Mouse (Mus musculus) hindbrain, embryonic 14.5 days (tissue): ENCODE data around the gene Agap3. TPM values are rescaled to one million over a fixed set of nuclear protein-coding genes. Genes with fewer than 3 reads are reported as not detected.

Source experiments
- polyA plus RNA-seq: library from polyadenylated mRNA; unstranded; fragments of >200 nt; fragmentation: Nextera tagmentation; extraction: Ambion mirVana; gene quantifications from 2 replicates; pipeline ENCODE4 v1.2.1, GENCODE M21; 2014

The Agap3 gene
- polyA plus RNA-seq, 1 experiment from 2014 or later = 73.1 TPM

Other genes starting within 250 kb of the Agap3 start
- 13.9 and 15.1 TPM in 2 replicates for gene Kcnh2, start 100.6 kb upstream of the Agap3 start, polyA plus RNA-seq
- gene Nos3, start 87.4 kb upstream of the Agap3 start, polyA plus RNA-seq = 8.6 and 10.6 TPM in 2 replicates
- gene Atg9b, start 60.0 kb upstream of the Agap3 start, polyA plus RNA-seq = 1.6 and 2.4 TPM in 2 replicates
- gene Abcb8, start 58.5 kb upstream of the Agap3 start, polyA plus RNA-seq = 42.0 and 45.6 TPM in 2 replicates
- 0.35 and 0.80 TPM in 2 replicates for gene Asic3, start 38.8 kb upstream of the Agap3 start, polyA plus RNA-seq
- gene Cdk5, start 28.6 kb upstream of the Agap3 start, polyA plus RNA-seq = 115 and 123 TPM in 2 replicates
- 21.1 and 23.6 TPM in 2 replicates for gene Slc4a2, start 28.3 kb upstream of the Agap3 start, polyA plus RNA-seq
- gene Fastk, start 6.9 kb upstream of the Agap3 start, polyA plus RNA-seq = 92.8 and 92.9 TPM in 2 replicates
- gene Tmub1, start 4.3 kb upstream of the Agap3 start, polyA plus RNA-seq = 54.4 and 62.4 TPM in 2 replicates
- 3.3 and 4.9 TPM in 2 replicates for gene Gbx1, start 75.0 kb downstream of the Agap3 start, polyA plus RNA-seq
- gene Asb10, start 88.8 kb downstream of the Agap3 start, polyA plus RNA-seq = 0.22 and 0.23 TPM in 2 replicates
- 0.10 and 0.19 TPM in 2 replicates for gene 4931409K22Rik, start 104.6 kb downstream of the Agap3 start, polyA plus RNA-seq
- gene Abcf2, start 125.3 kb downstream of the Agap3 start, polyA plus RNA-seq = 72.3 and 87.2 TPM in 2 replicates
- 14.0 and 14.4 TPM in 2 replicates for gene Chpf2, start 134.6 kb downstream of the Agap3 start, polyA plus RNA-seq
- gene Smarcd3, start 172.2 kb downstream of the Agap3 start, polyA plus RNA-seq = 149 and 171 TPM in 2 replicates
- gene Nub1, start 233.4 kb downstream of the Agap3 start, polyA plus RNA-seq = 48.5 and 51.7 TPM in 2 replicates